Mouse (Mus musculus): Measurements from ENCODE around the gene 3110009E18Rik.

- TF ChIP-seq POLR2AphosphoS2 (IDR thresholded peaks at IDR 0.05; ENCODE audit: low read length) (no peak), POLR2A (IDR thresholded peaks at IDR 0.05; ENCODE audit: control insufficient read depth in 1 of 2, insufficient read depth in 1 of 2, low read depth in 1 of 2, low read length in 2 of 2, poor library complexity in 1 of 2) (no peak), TBP (IDR thresholded peaks at IDR 0.05; ENCODE audit: low read depth, low read length) (no peak), CTCF (IDR thresholded peaks at IDR 0.05 in 2 of 3, conservative IDR thresholded peaks at IDR 0.05 in 1 of 3; ENCODE audit: control insufficient read depth in 1 of 3, insufficient read depth in 1 of 3, low read depth in 2 of 3, low read length in 3 of 3, poor library complexity in 1 of 3, severe bottlenecking in 1 of 3) (no peak), MAZ (IDR thresholded peaks at IDR 0.05; ENCODE audit: low read depth, low read length) (no peak), BHLHE40 (IDR thresholded peaks at IDR 0.05; ENCODE audit: borderline replicate concordance, low read depth, low read length) (no peak), EP300 (IDR thresholded peaks at IDR 0.05; ENCODE audit: low read depth in 1 of 2, low read length in 2 of 2) (no peak), MYC (IDR thresholded peaks at IDR 0.05; ENCODE audit: low read depth, low read length) (no peak), UBTF (IDR thresholded peaks at IDR 0.05; ENCODE audit: borderline replicate concordance, insufficient read depth, low read depth, low read length) (no peak), ZKSCAN1 (IDR thresholded peaks at IDR 0.05; ENCODE audit: low read depth, low read length) (no peak), TAL1 (IDR thresholded peaks at IDR 0.05; ENCODE audit: low read length) (no peak), CHD2 (IDR thresholded peaks at IDR 0.05; ENCODE audit: low read length) (no peak), CHD1 (IDR thresholded peaks at IDR 0.05; ENCODE audit: low read depth, low read length) (no peak), KAT2A (conservative IDR thresholded peaks at IDR 0.05; ENCODE audit: low read depth, low read length) (no peak)
These were observed 5.3 kb downstream of the 3110009E18Rik start for GRCm38 (mm10) chr1:120126318-120126717.
